Comparison of ENCODE assay signal across 30 mouse cellular contexts in the genomic region with DNA sequence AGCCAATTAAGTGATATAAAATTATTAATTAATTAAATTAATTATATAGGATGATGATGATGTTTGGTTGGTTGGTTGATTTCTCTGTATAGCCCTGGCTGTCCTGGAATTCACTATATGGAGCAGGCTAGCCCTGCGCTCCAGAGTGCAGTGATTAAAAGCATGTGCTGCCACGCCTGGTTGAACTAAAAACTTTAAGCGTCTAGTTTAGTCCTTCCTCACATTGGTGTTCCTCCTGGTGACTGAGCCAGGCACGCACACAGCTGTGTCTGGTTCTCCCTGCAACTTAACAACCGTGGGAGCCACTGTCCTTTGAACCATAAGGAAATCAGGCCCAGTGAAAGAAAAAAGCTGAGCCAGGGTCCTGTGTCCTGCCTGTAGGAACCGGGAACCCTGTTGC. TPM values are rescaled to one million over a fixed set of nuclear protein-coding genes. Genes with fewer than 3 reads are reported as not detected.
DNase-seq lines count a peak whose midpoint lies in the region; ATAC-seq and TF ChIP-seq lines count a peak whose summit lies in the region.
"Had no signal": no experiment of that assay in that cellular context is flagged by ENCODE, and none has a peak within 500 bp of the region (broad histone marks: within the 10 kb centered on the region; RNA-seq: fewer than 3 reads in every experiment).

No protein-coding gene starts in this region.

- H3K9ac ChIP-seq in hindbrain, embryonic 11.5 days (ENCODE audit: low read depth, low read length): no peak overlapping the region
- H3K9ac ChIP-seq in kidney, postnatal 0 days (ENCODE audit: low read depth, low read length): no peak overlapping the region
- no peak overlapping the region for H3K9ac ChIP-seq in forebrain, embryonic 13.5 days
- H3K9ac ChIP-seq: forebrain, embryonic 15.5 days; heart, embryonic 12.5 days; hindbrain, embryonic 15.5 days; liver, embryonic 14.5 days; neural tube, embryonic 15.5 days had no signal

- H3K4me3 ChIP-seq in hindbrain, embryonic 10.5 days: no peak overlapping the region
- no peak overlapping the region for H3K4me3 ChIP-seq in hindbrain, embryonic 11.5 days (ENCODE audit: low read depth, low read length)
- H3K4me3 ChIP-seq in kidney, postnatal 0 days (replicated peaks; ENCODE audit: low read depth, low read length): no peak overlapping the region
- no peak overlapping the region for H3K4me3 ChIP-seq in limb, embryonic 10.5 days
- H3K4me3 ChIP-seq in forebrain, embryonic 13.5 days: no peak overlapping the region
- H3K4me3 ChIP-seq: forebrain, embryonic 15.5 days; heart, adult 2 months; heart, embryonic 12.5 days; hindbrain, embryonic 15.5 days; neural tube, embryonic 15.5 days had no signal

- H3K27ac ChIP-seq in hindbrain, embryonic 10.5 days: peak overlapping the region; percentile 29; the same call in 1 of the 2 replicates
- H3K27ac ChIP-seq in hindbrain, embryonic 11.5 days (ENCODE audit: low read depth, low read length): no peak overlapping the region
- no peak overlapping the region for H3K27ac ChIP-seq in kidney, postnatal 0 days
- peak overlapping the region; percentile 68 for H3K27ac ChIP-seq in limb, embryonic 10.5 days
- no peak overlapping the region for H3K27ac ChIP-seq in forebrain, embryonic 13.5 days
- H3K27ac ChIP-seq: forebrain, embryonic 15.5 days; heart, adult 2 months; hindbrain, embryonic 15.5 days; liver, embryonic 14.5 days; macrophage; neural tube, embryonic 15.5 days had no signal

- ATAC-seq in hindbrain, embryonic 11.5 days (ENCODE audit: low FRiP score): no peak
- ATAC-seq in kidney, postnatal 0 days (replicated peaks; ENCODE audit: low FRiP score, low read depth): 0 out of 2 replicates have a peak, but pooled peaks have one; percentile 15
- no peak for ATAC-seq in forebrain, embryonic 13.5 days
- ATAC-seq: forebrain, embryonic 15.5 days; inflammation-experienced regulatory T-cells, adult 6 months; Patski had no signal

- H3K36me3 ChIP-seq in hindbrain, embryonic 10.5 days: no peaks in the 10 kb centered on the region
- no peaks in the 10 kb centered on the region for H3K36me3 ChIP-seq in hindbrain, embryonic 11.5 days (ENCODE audit: control insufficient read depth, insufficient read depth, low read length)
- no peaks in the 10 kb centered on the region for H3K36me3 ChIP-seq in kidney, postnatal 0 days (ENCODE audit: insufficient read depth, low read length)
- H3K36me3 ChIP-seq in limb, embryonic 10.5 days: no peaks in the 10 kb centered on the region
- no peaks in the 10 kb centered on the region for H3K36me3 ChIP-seq in forebrain, embryonic 13.5 days (ENCODE audit: poor library complexity, severe bottlenecking)
- H3K36me3 ChIP-seq: forebrain, embryonic 15.5 days; heart, embryonic 12.5 days; hindbrain, embryonic 15.5 days; neural tube, embryonic 15.5 days had no signal

- TF ChIP-seq CTCF in kidney, postnatal 0 days (IDR thresholded peaks at IDR 0.05; ENCODE audit: low read depth): no peak

- H3K9me3 ChIP-seq in hindbrain, embryonic 10.5 days: no peaks in the 10 kb centered on the region
- no peaks in the 10 kb centered on the region for H3K9me3 ChIP-seq in hindbrain, embryonic 11.5 days (ENCODE audit: control insufficient read depth, low read length)
- H3K9me3 ChIP-seq in kidney, postnatal 0 days (replicated peaks; ENCODE audit: low read length): no peaks in the 10 kb centered on the region
- no peaks in the 10 kb centered on the region for H3K9me3 ChIP-seq in limb, embryonic 10.5 days (replicated peaks)
- no peaks in the 10 kb centered on the region for H3K9me3 ChIP-seq in forebrain, embryonic 13.5 days (replicated peaks)
- H3K9me3 ChIP-seq: forebrain, embryonic 15.5 days; heart, embryonic 12.5 days; hindbrain, embryonic 15.5 days; neural tube, embryonic 15.5 days had no signal

- H3K4me2 ChIP-seq in hindbrain, embryonic 11.5 days (replicated peaks; ENCODE audit: low read depth, low read length): no peak overlapping the region
- H3K4me2 ChIP-seq in kidney, postnatal 0 days (ENCODE audit: low read length): no peak overlapping the region
- no peak overlapping the region for H3K4me2 ChIP-seq in forebrain, embryonic 13.5 days
- H3K4me2 ChIP-seq: forebrain, embryonic 15.5 days; heart, embryonic 12.5 days; hindbrain, embryonic 15.5 days; neural tube, embryonic 15.5 days had no signal

- H3K4me1 ChIP-seq in hindbrain, embryonic 10.5 days (replicated peaks): peaks cover 19% of the 10 kb centered on the region
- no peaks in the 10 kb centered on the region for H3K4me1 ChIP-seq in hindbrain, embryonic 11.5 days (replicated peaks; ENCODE audit: control insufficient read depth, insufficient read depth, low read length)
- H3K4me1 ChIP-seq in kidney, postnatal 0 days (replicated peaks; ENCODE audit: insufficient read depth, low read length): no peaks in the 10 kb centered on the region
- peaks cover 30% of the 10 kb centered on the region for H3K4me1 ChIP-seq in limb, embryonic 10.5 days
- no peaks in the 10 kb centered on the region for H3K4me1 ChIP-seq in forebrain, embryonic 13.5 days
- H3K4me1 ChIP-seq: forebrain, embryonic 15.5 days; hindbrain, embryonic 15.5 days; neural tube, embryonic 15.5 days had no signal

- H3K27me3 ChIP-seq in hindbrain, embryonic 10.5 days (ENCODE audit: insufficient read depth, poor library complexity, severe bottlenecking): peaks cover 30% of the 10 kb centered on the region
- H3K27me3 ChIP-seq in hindbrain, embryonic 11.5 days (ENCODE audit: control insufficient read depth, insufficient read depth, low read length): no peaks in the 10 kb centered on the region
- H3K27me3 ChIP-seq in kidney, postnatal 0 days (ENCODE audit: insufficient read depth, low read length): no peaks in the 10 kb centered on the region
- H3K27me3 ChIP-seq in limb, embryonic 10.5 days (ENCODE audit: low read depth, poor library complexity, severe bottlenecking): no peaks in the 10 kb centered on the region
- 0 out of 2 replicates have a peak, but pooled peaks cover 3% of the 10 kb centered on the region for H3K27me3 ChIP-seq in forebrain, embryonic 13.5 days
- H3K27me3 ChIP-seq: forebrain, embryonic 15.5 days; heart, embryonic 12.5 days; hindbrain, embryonic 15.5 days; neural tube, embryonic 15.5 days; Patski had no signal

- WGBS in hindbrain, embryonic 10.5 days: 48% methylated on average over 6 of the region's 6 CpGs
- 40% methylated on average over 6 of the region's 6 CpGs for WGBS in hindbrain, embryonic 11.5 days
- WGBS in kidney, postnatal 0 days: 32% methylated on average over 6 of the region's 6 CpGs
- WGBS in limb, embryonic 10.5 days: 38% methylated on average over 6 of the region's 6 CpGs
- WGBS in forebrain, embryonic 13.5 days: 45% methylated on average over 6 of the region's 6 CpGs

- DNase-seq in hindbrain, embryonic 10.5 days (ENCODE audit: low spot score): no peak
- DNase-seq in hindbrain, embryonic 11.5 days (ENCODE audit: low spot score): no peak
- no peak for DNase-seq in kidney, postnatal 0 days (ENCODE audit: low spot score)
- DNase-seq in kidney, adult 11 months: no peak
- DNase-seq in limb, embryonic 10.5 days (ENCODE audit: low spot score): peak; percentile 53
- DNase-seq in retina, postnatal 1 day: peak; percentile 37
- no peak for DNase-seq in left cerebral cortex, adult 8-10 months (ENCODE audit: low spot score in 2 of 2)
- DNase-seq: adrenal gland, postnatal 36 days; cerebellum, adult 18-20 months; cerebellum, postnatal 10 days; heart, adult 2 months; heart, postnatal 4 days; kidney, adult 8-10 months; layer of hippocampus, adult 9-11 months; liver; lung, adult 2 months; lung, postnatal 10 days; midbrain, embryonic 14.5 days; right cerebral cortex, adult 18-20 months; spleen, adult 18-20 months; thymus, postnatal 36 days had no signal

RNA-seq across cellular contexts. Expression of gene Fgd2, which starts 45.4 kb away (rescaled TPM):
- 5.9 and 7.5 TPM in 2 replicates for polyA plus RNA-seq in hindbrain, embryonic 10.5 days (2016; fragmentation: Nextera tagmentation; extraction: Ambion mirVana)
- polyA plus RNA-seq in hindbrain, embryonic 11.5 days (2014; fragmentation: Nextera tagmentation; extraction: Ambion mirVana): 2.7 and 4.2 TPM in 2 replicates
- polyA plus RNA-seq in kidney, postnatal 0 days (2015; fragmentation: Nextera tagmentation; extraction: Ambion mirVana): 12.3 and 12.5 TPM in 2 replicates
- polyA plus RNA-seq in limb, embryonic 10.5 days (2016; fragmentation: Nextera tagmentation; extraction: Ambion mirVana): 6.4 and 6.7 TPM in 2 replicates
- total RNA-seq in left cerebral cortex, adult 8-10 months (2022): 1 to 10 TPM; 7.5 to 7.9 (median 7.6) TPM
- 2.6 and 3.0 TPM in 2 replicates for polyA plus RNA-seq in forebrain, embryonic 13.5 days (2015; fragmentation: Nextera tagmentation; extraction: Ambion mirVana)

RNA-seq across cellular contexts. Expression of gene Mtch1, which starts 58.3 kb away (rescaled TPM):
- polyA plus RNA-seq in hindbrain, embryonic 10.5 days (2016; fragmentation: Nextera tagmentation; extraction: Ambion mirVana): 338 and 391 TPM in 2 replicates
- 356 and 425 TPM in 2 replicates for polyA plus RNA-seq in hindbrain, embryonic 11.5 days (2014; fragmentation: Nextera tagmentation; extraction: Ambion mirVana)
- 307 and 309 TPM in 2 replicates for polyA plus RNA-seq in kidney, postnatal 0 days (2015; fragmentation: Nextera tagmentation; extraction: Ambion mirVana)
- polyA plus RNA-seq in limb, embryonic 10.5 days (2016; fragmentation: Nextera tagmentation; extraction: Ambion mirVana): 234 and 286 TPM in 2 replicates
- 100 to 1,000 TPM; 565 to 601 (median 593) TPM for total RNA-seq in left cerebral cortex, adult 8-10 months (2022)
- 378 and 381 TPM in 2 replicates for polyA plus RNA-seq in forebrain, embryonic 13.5 days (2015; fragmentation: Nextera tagmentation; extraction: Ambion mirVana)

Comparison
In these comparisons a context has a peak if more than half of its experiments do, and no peak if none do; other contexts are left out.
1. H3K27ac ChIP-seq: peak in hindbrain, embryonic 10.5 days (single experiment) and limb, embryonic 10.5 days (single experiment); none in hindbrain, embryonic 11.5 days (single experiment), kidney, postnatal 0 days (single experiment) and forebrain, embryonic 13.5 days (single experiment).
2. DNase-seq: peak in limb, embryonic 10.5 days (single experiment) and retina, postnatal 1 day (single experiment); none in hindbrain, embryonic 10.5 days (single experiment), hindbrain, embryonic 11.5 days (single experiment), kidney, postnatal 0 days (single experiment), kidney, adult 11 months (single experiment) and left cerebral cortex, adult 8-10 months (0 of 2).